Mouse (Mus musculus) adrenal gland, postnatal 4 days (tissue): ENCODE data around the gene Atp6v0a1. TPM values are rescaled to one million over a fixed set of nuclear protein-coding genes. Genes with fewer than 3 reads are reported as not detected.
A peak's percentile ranks its signal among the peaks of the same experiment; 100 is the strongest.

Source experiments
- DNase-seq, 2 experiments: peaks; one replicate each; pipeline ENCODE4 v3.0.0; 2021 to 2022; ENCODE audit warnings: low spot score in 2 of 2, mixed read lengths in 2 of 2
- total RNA-seq, 2 experiments: library from RNA; stranded (reverse); gene quantifications; 2 replicates each; pipeline ENCODE4 v1.2.3; 2021

Gene Atp6v0a1
- total RNA-seq, 2 experiments from 2014 or later, result 103 to 106 TPM

- DNase-seq, result no peak
Measured at GRCm38 (mm10) chr11:101058726-101059125, 49.5 kb downstream of the Atp6v0a1 start.

GRCm38 (mm10) chr11:101059473-101059872 lies 50.2 kb downstream of the Atp6v0a1 start:
- DNase-seq, result no peak

- no peak for DNase-seq
Measured at GRCm38 (mm10) chr11:101060126-101060525, 50.9 kb downstream of the Atp6v0a1 start.

GRCm38 (mm10) chr11:101061049-101061448 lies 51.8 kb downstream of the Atp6v0a1 start:
- DNase-seq, result no peak

GRCm38 (mm10) chr11:101062165-101062884 lies 53.1 kb downstream of the Atp6v0a1 start:
- no peak for DNase-seq

- no peak for DNase-seq
Measured at GRCm38 (mm10) chr11:101062971-101063675, 53.9 kb downstream of the Atp6v0a1 start.

- peak in 1 of 2 experiments; percentile 56 for DNase-seq
Measured at GRCm38 (mm10) chr11:101063676-101064327, 54.5 kb downstream of the Atp6v0a1 start.

GRCm38 (mm10) chr11:101064462-101064861 lies 55.2 kb downstream of the Atp6v0a1 start:
- no peak for DNase-seq

- no peak for DNase-seq
Measured at GRCm38 (mm10) chr11:101065002-101065401, 55.8 kb downstream of the Atp6v0a1 start.

- DNase-seq, result peak; percentile 75 to 77
Measured at GRCm38 (mm10) chr11:101066549-101067412, 57.5 kb downstream of the Atp6v0a1 start.

- peak; percentile 95 to 96 for DNase-seq
Measured at GRCm38 (mm10) chr11:101069391-101070188, 60.3 kb downstream of the Atp6v0a1 start, which contains the start of gene Naglu. Gene Naglu (plus strand): TSS chr11:101070012.

- DNase-seq, result no peak
Measured at GRCm38 (mm10) chr11:101070189-101070527, 60.9 kb downstream of the Atp6v0a1 start.

- DNase-seq, result no peak
Measured at GRCm38 (mm10) chr11:101070987-101071386, 61.7 kb downstream of the Atp6v0a1 start.

- no peak for DNase-seq
Measured at GRCm38 (mm10) chr11:101071810-101072428, 62.7 kb downstream of the Atp6v0a1 start.

GRCm38 (mm10) chr11:101078121-101078520 lies 68.9 kb downstream of the Atp6v0a1 start, which contains the start of gene Hsd17b1:
Gene Hsd17b1 (plus strand): TSS chr11:101078411.
- no peak for DNase-seq

GRCm38 (mm10) chr11:101079746-101080145 lies 70.5 kb downstream of the Atp6v0a1 start:
- no peak for DNase-seq

- no peak for DNase-seq
Measured at GRCm38 (mm10) chr11:101080421-101080820, 71.2 kb downstream of the Atp6v0a1 start.

GRCm38 (mm10) chr11:101081659-101082058 lies 72.4 kb downstream of the Atp6v0a1 start:
- no peak for DNase-seq

GRCm38 (mm10) chr11:101082208-101083082 lies 73.2 kb downstream of the Atp6v0a1 start, which contains the start of gene Coasy:
Gene Coasy (plus strand): TSS chr11:101082565.
- peak in 1 of 2 experiments; percentile 69 for DNase-seq
